Mouse (Mus musculus) left cerebral cortex, adult 2 months (tissue): ENCODE data around the gene Nostrin. TPM values are rescaled to one million over a fixed set of nuclear protein-coding genes. Genes with fewer than 3 reads are reported as not detected.

ENCODE experiments used
- DNase-seq, 2 experiments: peaks; one replicate each; pipeline ENCODE4 v3.0.0; 2021 to 2022; ENCODE audit warnings: low spot score in 2 of 2, mixed read lengths in 1 of 2; ENCODE audit errors: extremely low spot score in 1 of 2
- H3K27ac ChIP-seq: fragments of 200-600 bp; 2 replicates; pipeline ENCODE4 v1.8.1; 2022
- H3K4me3 ChIP-seq: fragments of 200-600 bp; 2 replicates; pipeline ENCODE4 v1.8.1; 2022
- CTCF ChIP-seq: fragments of 200-600 bp; IDR thresholded peaks from 2 replicates; pipeline ENCODE4 v1.8.1; 2022; ENCODE audit warnings: antibody characterized with exemption, mild to moderate bottlenecking, moderate library complexity
- intact Hi-C: fragments of 180-260 bp; cut with DNase I; formaldehyde crosslinking; loops from one replicate; pipeline ENCODE4 v1.15.1; 2025
- total RNA-seq, 2 experiments: library from RNA; stranded (reverse); gene quantifications; 2 replicates each; pipeline ENCODE4 v1.2.3; 2021

The Nostrin gene
- total RNA-seq, 2 experiments from 2014 or later: 3.5 to 6.6 TPM

DNA sequence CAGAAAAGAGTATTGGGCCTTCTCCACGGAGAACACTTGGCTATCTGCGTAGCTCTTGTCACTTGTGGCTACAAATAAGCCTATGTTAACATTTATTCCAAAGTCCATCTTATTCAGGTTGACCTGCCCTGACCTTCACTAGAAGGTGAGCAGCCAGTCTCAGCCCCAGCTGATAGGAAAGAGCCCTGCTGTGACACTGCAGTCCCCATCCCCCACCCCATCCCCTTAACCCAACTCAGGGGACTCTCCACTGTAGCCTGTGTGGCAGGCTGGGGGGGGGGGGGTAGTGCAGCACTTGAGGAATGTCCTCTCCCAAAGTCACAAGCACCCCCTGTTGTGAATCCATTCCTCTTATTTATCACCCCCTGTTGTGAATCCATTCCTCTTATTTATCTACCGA is 3.6 kb upstream of the Nostrin start:
- H3K27ac ChIP-seq: no peak overlapping the region
- TF ChIP-seq CTCF: no peak
- H3K4me3 ChIP-seq: no peak overlapping the region
- intact Hi-C loops: no loop called here
- no peak for DNase-seq

DNA sequence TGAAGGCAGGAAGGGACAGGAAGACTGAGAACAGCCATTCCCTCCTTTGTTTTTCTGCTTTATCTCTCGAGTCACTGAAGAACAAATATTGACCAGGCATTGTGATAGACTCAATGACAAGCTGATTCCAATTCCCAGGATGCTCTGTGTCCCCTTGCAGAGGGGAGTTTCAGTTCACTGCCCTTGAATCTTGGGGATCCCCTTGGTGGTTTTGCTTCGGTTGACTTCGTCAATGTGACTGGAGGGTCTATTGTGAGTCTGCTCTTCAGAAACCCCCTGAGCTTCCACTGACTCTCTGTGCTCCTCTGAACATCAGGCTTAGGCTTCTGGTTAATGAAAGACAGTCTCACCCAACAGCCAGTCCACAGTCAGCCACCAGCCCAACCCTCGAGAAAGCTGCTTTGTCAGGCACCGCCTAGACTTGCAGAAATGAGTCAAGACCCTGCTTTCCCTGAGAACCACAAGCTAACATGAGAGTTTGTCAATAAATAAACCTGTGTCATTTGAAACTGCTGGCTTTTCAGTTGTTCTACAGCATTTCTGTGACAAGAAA is 3.0 kb upstream of the Nostrin start:
- no peak overlapping the region for H3K27ac ChIP-seq
- TF ChIP-seq CTCF: no peak
- intact Hi-C loops: no loop called here
- no peak for DNase-seq
- H3K4me3 ChIP-seq: no peak overlapping the region

DNA sequence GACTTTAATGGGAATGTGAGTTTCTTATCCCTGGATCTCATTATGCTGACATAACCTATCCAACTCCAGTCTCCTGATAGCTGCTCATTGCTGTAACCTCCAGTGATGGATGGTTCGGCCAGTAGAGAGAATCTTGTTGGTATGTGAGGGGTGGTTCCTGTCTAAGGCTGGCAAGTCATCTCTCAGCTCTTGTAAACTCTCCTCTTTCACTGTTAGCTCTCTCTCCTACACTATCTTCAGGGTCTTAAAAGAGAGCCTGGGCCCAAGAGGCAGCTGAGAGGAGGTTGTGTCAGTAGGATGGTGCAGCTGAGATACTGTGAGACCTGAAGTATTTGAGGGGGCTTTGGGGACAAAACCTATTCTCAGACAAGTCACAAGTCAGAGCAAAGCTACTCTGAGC is 1.4 kb upstream of the Nostrin start:
- no peak for TF ChIP-seq CTCF
- Histone ChIP-seq H3K27ac (no peak overlapping the region), H3K4me3 (no peak overlapping the region)
- intact Hi-C loops: no loop called here
- no peak for DNase-seq

DNA sequence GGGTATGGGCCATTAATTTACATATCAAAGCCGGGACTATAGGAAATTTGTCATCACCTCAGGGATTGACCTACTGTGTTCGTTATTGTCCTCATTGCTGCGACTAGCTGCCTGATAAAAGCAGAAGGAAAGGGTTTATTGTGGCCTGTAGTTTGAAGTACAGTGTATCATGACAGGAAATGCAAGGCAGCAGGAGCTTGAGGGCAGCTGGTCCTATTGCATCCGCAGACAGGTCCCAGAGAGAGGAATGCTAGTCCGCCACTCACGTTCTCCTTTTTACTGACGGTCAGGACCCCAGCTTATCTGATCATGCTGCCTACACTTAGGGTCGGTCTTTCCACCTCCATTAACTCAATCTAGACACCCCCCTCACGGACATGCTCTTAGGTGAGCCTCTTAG is 663 bp upstream of the Nostrin start:
- H3K4me3 ChIP-seq: no peak overlapping the region
- no peak overlapping the region for H3K27ac ChIP-seq
- no peak for DNase-seq
- no peak for TF ChIP-seq CTCF
- intact Hi-C loops: no loop called here

DNA sequence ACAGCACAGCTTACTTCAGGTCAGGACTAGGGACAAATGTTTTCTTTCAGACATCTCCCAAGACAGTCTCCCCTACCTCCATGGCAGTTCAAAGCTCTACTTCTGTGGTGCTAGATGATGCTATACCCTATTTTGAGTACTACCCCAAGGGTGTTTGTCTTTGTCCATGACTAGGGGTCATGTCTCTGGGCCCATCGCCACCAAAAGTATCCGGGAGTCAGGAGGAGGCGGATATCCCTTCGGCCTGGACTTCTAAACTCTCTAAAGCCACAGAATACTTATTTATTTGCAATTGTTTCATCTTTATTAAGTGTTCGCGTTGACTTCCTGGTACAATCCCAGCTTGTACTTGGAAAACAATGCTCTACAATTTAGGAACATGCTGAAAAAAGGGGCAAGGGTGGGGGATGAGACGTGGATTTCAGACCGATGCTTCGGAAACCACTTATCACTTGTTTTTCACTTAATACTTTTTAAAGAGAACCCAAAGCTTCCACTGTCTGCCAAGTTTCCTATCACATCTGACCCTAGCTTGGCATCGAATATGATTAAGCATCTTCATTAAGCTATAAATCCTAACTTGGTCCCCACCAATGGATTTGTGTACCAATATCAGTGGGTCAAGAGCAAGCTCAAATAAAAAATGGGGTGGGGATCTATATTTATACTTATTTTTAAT is 1.9 kb downstream of the Nostrin start:
- no peak for TF ChIP-seq CTCF
- intact Hi-C loops: no loop called here
- DNase-seq: no peak
- H3K4me3 ChIP-seq: no peak overlapping the region
- H3K27ac ChIP-seq: no peak overlapping the region

DNA sequence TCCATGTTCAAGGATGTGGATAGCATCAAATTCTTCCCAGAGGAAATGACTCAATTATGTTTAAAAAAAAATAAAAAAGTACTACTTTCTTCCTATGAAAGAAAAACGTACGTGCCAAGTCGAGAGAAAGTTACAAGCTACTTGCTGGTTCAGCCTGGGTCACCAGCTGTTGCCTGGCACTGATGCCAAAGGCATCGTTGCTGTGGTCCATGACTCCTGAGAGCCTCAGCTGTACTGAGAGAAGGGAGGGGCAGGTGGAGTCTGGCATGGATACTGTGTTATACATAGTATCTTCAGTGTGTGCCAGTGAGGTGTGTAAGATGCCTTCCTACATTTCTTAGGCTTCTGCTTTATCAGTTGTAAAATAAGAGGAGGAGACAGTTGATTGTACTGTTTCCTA is 3.2 kb downstream of the Nostrin start:
- intact Hi-C loops: no loop called here
- Histone ChIP-seq H3K4me3 (no peak overlapping the region), H3K27ac (no peak overlapping the region)
- DNase-seq: no peak
- TF ChIP-seq CTCF: no peak

DNA sequence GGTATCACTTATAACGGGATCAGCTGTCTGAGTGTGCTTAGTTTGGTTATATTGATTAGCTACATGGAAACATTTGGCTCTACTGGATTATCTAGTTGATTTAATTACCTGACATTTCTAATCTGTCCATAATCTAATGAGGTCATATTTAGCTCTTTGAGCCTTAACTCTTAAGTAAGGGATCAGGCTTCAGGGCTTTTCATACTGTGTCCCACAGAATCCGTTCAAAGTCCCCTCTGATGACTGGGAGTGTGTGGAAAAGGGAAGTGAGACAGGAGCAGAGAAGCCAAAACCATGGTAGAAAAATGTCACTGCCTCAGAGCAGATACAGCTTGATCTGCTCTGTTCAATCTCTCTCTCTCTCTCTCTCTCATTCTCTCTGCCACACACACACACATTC is 4.6 kb downstream of the Nostrin start:
- Histone ChIP-seq H3K4me3 (no peak overlapping the region), H3K27ac (no peak overlapping the region)
- DNase-seq: no peak
- intact Hi-C loops: no loop called here
- no peak for TF ChIP-seq CTCF

DNA sequence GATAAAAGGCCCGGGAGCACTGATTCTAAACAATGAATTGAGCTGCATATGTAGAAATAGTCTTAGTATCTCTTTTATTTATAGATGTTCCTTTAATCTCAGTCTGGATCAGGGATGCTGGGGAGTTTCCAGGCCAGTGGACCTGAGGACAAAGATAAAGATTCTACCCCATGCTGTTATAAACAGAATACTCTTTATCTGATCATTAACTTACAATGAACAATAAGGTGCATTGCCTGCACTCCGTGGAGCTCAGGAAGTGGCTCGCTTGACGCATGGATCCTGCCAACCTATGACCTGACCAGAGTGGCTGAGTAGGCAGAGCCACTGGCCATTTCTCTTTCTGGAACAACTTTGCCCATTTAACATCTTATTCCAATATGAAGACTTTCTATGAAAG is 5.2 kb downstream of the Nostrin start:
- H3K27ac ChIP-seq: no peak overlapping the region
- intact Hi-C loops: no loop called here
- H3K4me3 ChIP-seq: no peak overlapping the region
- TF ChIP-seq CTCF: no peak
- DNase-seq: no peak

DNA sequence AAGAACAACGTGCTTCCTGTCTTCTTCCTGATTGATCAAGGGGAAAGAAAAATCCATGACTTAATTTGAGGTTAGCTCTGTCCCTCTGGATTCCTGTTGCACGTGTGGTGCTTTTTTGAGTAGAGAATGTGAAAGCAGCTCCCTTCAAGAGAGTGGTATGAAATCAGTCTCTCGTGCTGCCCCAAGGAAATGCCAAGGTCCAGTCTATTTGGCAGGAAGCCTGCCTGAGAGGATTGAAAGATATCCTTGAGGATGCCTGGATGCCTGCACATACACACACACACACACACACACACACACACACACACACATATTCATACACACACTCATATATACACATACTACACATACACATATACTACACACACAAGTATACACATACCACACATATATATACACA is 13.1 kb downstream of the Nostrin start:
- TF ChIP-seq CTCF: no peak
- intact Hi-C loops: no loop called here
- Histone ChIP-seq H3K4me3 (no peak overlapping the region), H3K27ac (no peak overlapping the region)
- no peak for DNase-seq

DNA sequence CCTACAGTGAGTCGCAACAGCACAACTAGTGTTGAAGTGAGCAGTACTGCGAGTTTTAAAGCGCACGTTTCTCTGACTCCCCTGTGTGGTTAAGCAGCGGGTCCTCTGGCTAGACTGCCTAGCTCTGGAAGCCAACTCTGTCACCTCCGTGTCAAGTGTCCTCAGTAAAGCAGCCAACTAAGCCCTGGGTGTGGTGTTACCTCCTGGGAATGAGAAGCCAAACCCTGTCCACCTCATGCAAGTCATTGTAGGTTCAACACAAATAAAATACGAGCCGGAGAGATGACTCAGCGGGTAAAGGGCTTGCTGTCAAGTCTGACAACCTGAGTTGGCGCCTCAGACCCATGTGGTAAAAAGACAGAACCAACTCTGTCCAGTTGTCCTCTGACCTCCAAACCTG is 13.6 kb downstream of the Nostrin start:
- Histone ChIP-seq H3K27ac (no peak overlapping the region), H3K4me3 (no peak overlapping the region)
- no peak for TF ChIP-seq CTCF
- DNase-seq: no peak
- intact Hi-C loops: no loop called here

DNA sequence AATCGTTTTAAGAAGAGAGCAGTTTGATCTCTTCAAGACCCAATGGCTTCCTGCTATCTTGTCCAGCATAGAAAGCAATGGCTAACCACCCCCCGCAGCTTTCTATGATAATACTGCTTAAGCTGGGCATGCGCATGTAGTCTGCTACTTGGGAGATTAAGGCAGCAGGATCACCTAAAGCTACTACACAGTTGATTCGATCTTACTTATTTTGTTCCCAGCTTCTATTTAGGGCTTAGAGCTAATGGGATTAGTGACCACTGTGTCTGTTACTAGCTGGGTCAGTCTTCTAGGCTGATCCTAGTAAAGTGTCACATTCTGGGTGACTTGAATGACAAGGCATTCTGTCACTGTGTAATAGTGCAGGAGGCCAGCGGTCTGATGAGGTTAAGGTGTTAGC is 15.2 kb downstream of the Nostrin start:
- TF ChIP-seq CTCF: no peak
- intact Hi-C loops: no loop called here
- no peak overlapping the region for H3K27ac ChIP-seq
- H3K4me3 ChIP-seq: no peak overlapping the region
- no peak for DNase-seq

DNA sequence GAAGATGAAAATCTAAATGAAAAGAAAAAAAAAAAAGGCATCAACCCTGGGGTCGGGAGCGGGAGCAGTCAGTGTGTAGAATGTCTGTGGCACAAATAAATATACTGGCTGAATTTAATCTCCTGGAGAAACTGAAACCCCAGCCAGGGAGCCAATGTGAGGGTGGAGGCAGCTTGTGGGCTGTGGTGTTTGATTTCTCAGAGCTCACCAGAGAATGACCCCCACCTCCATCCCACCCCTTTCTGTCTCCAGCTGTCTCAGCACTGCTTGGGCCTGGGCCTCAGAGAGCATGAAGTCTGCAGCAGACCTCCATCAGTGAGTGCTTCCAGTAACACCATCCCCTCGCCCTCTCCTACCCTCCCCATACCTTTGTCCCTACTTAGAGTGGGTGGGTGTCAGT is 20.3 kb downstream of the Nostrin start:
- no peak for DNase-seq
- no peak overlapping the region for H3K4me3 ChIP-seq
- TF ChIP-seq CTCF: no peak
- intact Hi-C loops: no loop called here
- no peak overlapping the region for H3K27ac ChIP-seq

DNA sequence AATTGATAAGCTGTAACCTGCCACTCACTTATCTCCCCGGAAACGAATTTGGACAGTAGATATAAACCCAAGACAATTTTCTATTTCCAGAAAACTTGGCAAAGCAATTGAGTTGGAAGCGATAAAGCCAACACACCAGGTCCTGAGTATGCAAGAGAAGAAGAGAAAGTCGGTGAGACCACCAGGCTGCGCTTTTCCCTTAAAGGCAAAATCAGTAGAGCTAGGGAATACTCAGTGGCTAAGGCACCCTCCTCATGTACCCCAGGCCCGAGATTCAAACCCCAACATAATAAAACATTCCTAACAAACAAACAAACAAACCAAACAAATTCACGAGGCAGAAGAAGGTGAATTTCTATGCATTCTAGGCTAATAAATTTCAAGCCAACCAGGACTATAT is 20.7 kb downstream of the Nostrin start:
- Histone ChIP-seq H3K27ac (no peak overlapping the region), H3K4me3 (no peak overlapping the region)
- no peak for DNase-seq
- no peak for TF ChIP-seq CTCF
- intact Hi-C loops: no loop called here
